Mouse (Mus musculus): ENCODE data around the gene Cd80.
"Not testable (repeated sequence)": the region's sequence is repeated elsewhere in the genome, so short reads cannot be mapped to it uniquely, and the experiment has no call there.

Cd80 gene

GRCm38 (mm10) chr16:38474677-38475286 lies 19.4 kb downstream of the Cd80 start:
- DNase-seq, result no peak

- DNase-seq, result no peak
Observed at GRCm38 (mm10) chr16:38475681-38476311, 20.4 kb downstream of the Cd80 start.

GRCm38 (mm10) chr16:38476312-38477240 lies 21.2 kb downstream of the Cd80 start:
- DNase-seq, result peak; percentile 21

- DNase-seq, result not testable (repeated sequence)
Observed at GRCm38 (mm10) chr16:38477241-38477608, 21.9 kb downstream of the Cd80 start.

GRCm38 (mm10) chr16:38478296-38478695 lies 22.9 kb downstream of the Cd80 start:
- DNase-seq, result no peak

- DNase-seq, result no peak
Observed at GRCm38 (mm10) chr16:38481327-38481726, 26.0 kb downstream of the Cd80 start.

- no peak for DNase-seq
Observed at GRCm38 (mm10) chr16:38482780-38483562, 27.6 kb downstream of the Cd80 start.

GRCm38 (mm10) chr16:38483582-38484309 lies 28.4 kb downstream of the Cd80 start:
- no peak for DNase-seq

- DNase-seq, result no peak
Observed at GRCm38 (mm10) chr16:38492551-38492950, 37.2 kb downstream of the Cd80 start.

GRCm38 (mm10) chr16:38493890-38494289 lies 38.5 kb downstream of the Cd80 start:
- DNase-seq, result no peak

GRCm38 (mm10) chr16:38496604-38497140 lies 41.3 kb downstream of the Cd80 start:
- DNase-seq, result no peak

- DNase-seq, result no peak
Observed at GRCm38 (mm10) chr16:38502469-38502868, 47.1 kb downstream of the Cd80 start.

GRCm38 (mm10) chr16:38503528-38503927 lies 48.2 kb downstream of the Cd80 start:
- no peak for DNase-seq

- DNase-seq, result peak; percentile 56
Observed at GRCm38 (mm10) chr16:38506041-38506634, 50.8 kb downstream of the Cd80 start.

GRCm38 (mm10) chr16:38510846-38511245 lies 55.5 kb downstream of the Cd80 start:
- no peak for DNase-seq

GRCm38 (mm10) chr16:38519140-38519539 lies 63.8 kb downstream of the Cd80 start:
- no peak for DNase-seq

GRCm38 (mm10) chr16:38521211-38521987 lies 66.0 kb downstream of the Cd80 start:
- no peak for DNase-seq

GRCm38 (mm10) chr16:38522129-38523084 lies 67.0 kb downstream of the Cd80 start, which contains the start of gene Timmdc1:
Gene Timmdc1 (minus strand): TSS chr16:38522663.
- peak; percentile 97 for DNase-seq

- no peak for DNase-seq
Observed at GRCm38 (mm10) chr16:38526264-38526663, 70.9 kb downstream of the Cd80 start.
